Mouse (Mus musculus): ENCODE measurements around the gene Gm20498. TPM values are rescaled to one million over a fixed set of nuclear protein-coding genes. Genes with fewer than 3 reads are reported as not detected.
A peak's percentile ranks its signal among the peaks of the same experiment; 100 is the strongest.
"Not testable (repeated sequence)": the region's sequence is repeated elsewhere in the genome, so short reads cannot be mapped to it uniquely, and the experiment has no call there.

Gm20498 gene
- total and polyA plus RNA-seq, 3 experiments = 41.5 to 46.2 TPM; not detected in 1

GRCm38 (mm10) chr12:81533029-81533419, 319 bp upstream of the Gm20498 start:
- peak overlapping the region; percentile 82 to 83 for H3K4me3 ChIP-seq (ENCODE audit: control insufficient read depth in 1 of 2, insufficient read depth in 1 of 2, low read depth in 2 of 2, low read length in 2 of 2)
- peaks cover 0 to 9% of the 10 kb centered on the region in 2 experiments; a peak in 2 of 4 replicates for H3K36me3 ChIP-seq (ENCODE audit: control insufficient read depth in 1 of 2, insufficient read depth in 2 of 2, low read length in 2 of 2)
- H3K9me3 ChIP-seq (replicated peaks; ENCODE audit: insufficient read depth, low read length) = no peaks in the 10 kb centered on the region
- DNase-seq (ENCODE audit: low read depth, low spot score) = no peak
- no peaks in the 10 kb centered on the region for H3K27me3 ChIP-seq (ENCODE audit: control insufficient read depth in 1 of 2, insufficient read depth in 2 of 2, low read length in 2 of 2)
- H3K79me2 ChIP-seq (ENCODE audit: control insufficient read depth, insufficient read depth, low read length, poor library complexity) = peaks cover 23% of the 10 kb centered on the region
- no peak overlapping the region for H3K27ac ChIP-seq (ENCODE audit: control insufficient read depth, low read depth, low read length)
- H3K9ac ChIP-seq (ENCODE audit: control insufficient read depth, low read depth, low read length, poor library complexity, severe bottlenecking) = peak overlapping the region; percentile 82
- H3K4me1 ChIP-seq (ENCODE audit: control insufficient read depth in 1 of 2, insufficient read depth in 2 of 2, low read length in 2 of 2) = peaks cover 3 to 7% of the 10 kb centered on the region in 2 experiments; a peak in 3 of 4 replicates
- TF ChIP-seq MYC (IDR thresholded peaks at IDR 0.05; ENCODE audit: low read depth, low read length) (0 out of 2 replicates have a peak, but pooled peaks have one; percentile 30), RCOR1 (IDR thresholded peaks at IDR 0.05; ENCODE audit: low read depth, low read length) (no peak), MEF2A (IDR thresholded peaks at IDR 0.05; ENCODE audit: extremely low read depth, insufficient replicate concordance, low read depth, low read length, poor library complexity, severe bottlenecking) (no peak), UBTF (IDR thresholded peaks at IDR 0.05; ENCODE audit: borderline replicate concordance, insufficient read depth, low read depth, low read length) (no peak), JUND (IDR thresholded peaks at IDR 0.05; ENCODE audit: low read depth, low read length) (no peak)

GRCm38 (mm10) chr12:81530587-81530986, 2.1 kb downstream of the Gm20498 start:
- H3K9me3 ChIP-seq (replicated peaks; ENCODE audit: insufficient read depth, low read length); H3K27me3 ChIP-seq (ENCODE audit: control insufficient read depth in 1 of 2, insufficient read depth in 2 of 2, low read length in 2 of 2); H3K36me3 ChIP-seq (ENCODE audit: control insufficient read depth in 1 of 2, insufficient read depth in 2 of 2, low read length in 2 of 2); H3K9ac ChIP-seq (ENCODE audit: control insufficient read depth, low read depth, low read length, poor library complexity, severe bottlenecking); H3K4me1 ChIP-seq (ENCODE audit: control insufficient read depth in 1 of 2, insufficient read depth in 2 of 2, low read length in 2 of 2); H3K4me3 ChIP-seq (ENCODE audit: control insufficient read depth in 1 of 2, insufficient read depth in 1 of 2, low read depth in 2 of 2, low read length in 2 of 2); H3K27ac ChIP-seq (ENCODE audit: control insufficient read depth, low read depth, low read length): not testable (repeated sequence)
- peak; percentile 93 for TF ChIP-seq TBP (IDR thresholded peaks at IDR 0.05; ENCODE audit: low read depth, low read length)
- peak; percentile 32 for DNase-seq (ENCODE audit: low read depth, low spot score)
- H3K79me2 ChIP-seq (ENCODE audit: control insufficient read depth, insufficient read depth, low read length, poor library complexity) = peaks cover 29% of the 10 kb centered on the region

GRCm38 (mm10) chr12:81496906-81497305, 35.8 kb downstream of the Gm20498 start:
- not testable (repeated sequence) for H3K27me3 ChIP-seq (ENCODE audit: control insufficient read depth in 1 of 2, insufficient read depth in 2 of 2, low read length in 2 of 2); H3K79me2 ChIP-seq (ENCODE audit: control insufficient read depth, insufficient read depth, low read length, poor library complexity); H3K4me3 ChIP-seq (ENCODE audit: control insufficient read depth in 1 of 2, insufficient read depth in 1 of 2, low read depth in 2 of 2, low read length in 2 of 2); H3K4me1 ChIP-seq (ENCODE audit: control insufficient read depth in 1 of 2, insufficient read depth in 2 of 2, low read length in 2 of 2); H3K36me3 ChIP-seq (ENCODE audit: control insufficient read depth in 1 of 2, insufficient read depth in 2 of 2, low read length in 2 of 2); H3K27ac ChIP-seq (ENCODE audit: control insufficient read depth, low read depth, low read length); H3K9ac ChIP-seq (ENCODE audit: control insufficient read depth, low read depth, low read length, poor library complexity, severe bottlenecking); H3K9me3 ChIP-seq (replicated peaks; ENCODE audit: insufficient read depth, low read length)
- DNase-seq (ENCODE audit: low read depth, low spot score) = peak; percentile 56
- peak; percentile 48; the same call in 1 of the 2 replicates for TF ChIP-seq TBP (IDR thresholded peaks at IDR 0.05; ENCODE audit: low read depth, low read length)

GRCm38 (mm10) chr12:81490491-81490890, 42.2 kb downstream of the Gm20498 start:
- H3K9me3 ChIP-seq (replicated peaks; ENCODE audit: insufficient read depth, low read length) = no peaks in the 10 kb centered on the region
- no peaks in the 10 kb centered on the region for H3K27me3 ChIP-seq (ENCODE audit: control insufficient read depth in 1 of 2, insufficient read depth in 2 of 2, low read length in 2 of 2)
- no peaks in the 10 kb centered on the region for H3K79me2 ChIP-seq (ENCODE audit: control insufficient read depth, insufficient read depth, low read length, poor library complexity)
- H3K27ac ChIP-seq (ENCODE audit: control insufficient read depth, low read depth, low read length) = no peak overlapping the region
- no peak overlapping the region for H3K9ac ChIP-seq (ENCODE audit: control insufficient read depth, low read depth, low read length, poor library complexity, severe bottlenecking)
- no peak overlapping the region for H3K4me3 ChIP-seq (ENCODE audit: control insufficient read depth in 1 of 2, insufficient read depth in 1 of 2, low read depth in 2 of 2, low read length in 2 of 2)
- DNase-seq (ENCODE audit: low read depth, low spot score) = no peak
- TF ChIP-seq NRF1 (IDR thresholded peaks at IDR 0.05; ENCODE audit: insufficient read depth, low read depth, low read length, poor library complexity, severe bottlenecking) (no peak), MYB (IDR thresholded peaks at IDR 0.05; ENCODE audit: low read depth, low read length) (no peak), ZNF384 (IDR thresholded peaks at IDR 0.05; ENCODE audit: low read depth, low read length) (no peak), MXI1 (IDR thresholded peaks at IDR 0.05; ENCODE audit: low read depth, low read length) (no peak), TBP (IDR thresholded peaks at IDR 0.05; ENCODE audit: low read depth, low read length) (no peak), CHD2 (IDR thresholded peaks at IDR 0.05; ENCODE audit: low read length) (no peak), SIN3A (IDR thresholded peaks at IDR 0.05; ENCODE audit: low read length) (no peak)
- H3K4me1 ChIP-seq (ENCODE audit: control insufficient read depth in 1 of 2, insufficient read depth in 2 of 2, low read length in 2 of 2) = no peaks in the 10 kb centered on the region
- no peaks in the 10 kb centered on the region for H3K36me3 ChIP-seq (ENCODE audit: control insufficient read depth in 1 of 2, insufficient read depth in 2 of 2, low read length in 2 of 2)
